Mouse (Mus musculus) MEL (cell line): ENCODE data around the gene Dctn1. TPM values are rescaled to one million over a fixed set of nuclear protein-coding genes. Genes with fewer than 3 reads are reported as not detected.
A peak's percentile ranks its signal among the peaks of the same experiment; 100 is the strongest.

Source experiments
- DNase-seq: peaks from one replicate; pipeline ENCODE4 v3.0.0; 2011; ENCODE audit warnings: low read depth, low spot score
- H3K27ac ChIP-seq: 2 replicates; pipeline ENCODE4 v1.5.1; 2012; ENCODE audit warnings: low read depth, mild to moderate bottlenecking, control low read depth, low read length, moderate library complexity; ENCODE audit not compliant: control insufficient read depth
- H3K27me3 ChIP-seq, 2 experiments: fragments of 150-350 bp in 1 of 2; sonication (generic) in 1 of 2; 2 replicates each; pipeline ENCODE4 v1.6.1; 2012; ENCODE audit warnings: low read length in 2 of 2, mild to moderate bottlenecking in 2 of 2, improper control_type of control experiment in 1 of 2, moderate library complexity in 1 of 2; ENCODE audit not compliant: insufficient read depth in 2 of 2, control insufficient read depth in 1 of 2
- H3K36me3 ChIP-seq, 2 experiments: 2 replicates each; pipeline ENCODE4 v1.6.1; 2012 to 2014; ENCODE audit warnings: low read length in 2 of 2, improper control_type of control experiment in 1 of 2, inconsistent platforms in 1 of 2, mild to moderate bottlenecking in 1 of 2; ENCODE audit not compliant: insufficient read depth in 2 of 2, control insufficient read depth in 1 of 2
- H3K4me1 ChIP-seq, 2 experiments: fragments of 150-350 bp in 1 of 2; sonication (generic) in 1 of 2; 2 replicates each; pipeline ENCODE4 v1.6.1; 2012; ENCODE audit warnings: low read length in 2 of 2, improper control_type of control experiment in 1 of 2, mild to moderate bottlenecking in 1 of 2; ENCODE audit not compliant: insufficient read depth in 2 of 2, control insufficient read depth in 1 of 2
- H3K4me3 ChIP-seq, 2 experiments: fragments of 150-350 bp in 1 of 2; sonication (generic) in 1 of 2; 2 replicates each; pipeline ENCODE4 v1.5.1; 2012; ENCODE audit warnings: low read depth in 2 of 2, low read length in 2 of 2, mild to moderate bottlenecking in 2 of 2, moderate library complexity in 2 of 2, control low read depth in 1 of 2, improper control_type of control experiment in 1 of 2; ENCODE audit not compliant: control insufficient read depth in 1 of 2, insufficient read depth in 1 of 2
- H3K79me2 ChIP-seq: 2 replicates; pipeline ENCODE4 v1.6.1; 2012; ENCODE audit warnings: mild to moderate bottlenecking, low read length, moderate library complexity; ENCODE audit not compliant: control insufficient read depth, poor library complexity, insufficient read depth
- H3K9ac ChIP-seq: 2 replicates; pipeline ENCODE4 v1.6.1; 2012; ENCODE audit warnings: low read depth, mild to moderate bottlenecking, control low read depth, low read length, moderate library complexity; ENCODE audit not compliant: control insufficient read depth, poor library complexity, severe bottlenecking
- H3K9me3 ChIP-seq: fragments of 150-350 bp; sonication (generic); replicated peaks from 2 replicates; pipeline ENCODE4 v1.6.1; 2012; ENCODE audit warnings: mild to moderate bottlenecking, low read length, improper control_type of control experiment, moderate library complexity; ENCODE audit not compliant: insufficient read depth
- ELF1 ChIP-seq: IDR thresholded peaks from 2 replicates; pipeline ENCODE4 v1.6.1; 2014; ENCODE audit warnings: low read depth, mild to moderate bottlenecking, inconsistent platforms, low read length, improper control_type of control experiment, moderate library complexity
- GATA1 ChIP-seq: IDR thresholded peaks from 2 replicates; pipeline ENCODE4 v1.6.1; 2011; ENCODE audit warnings: low read depth, low read length, improper control_type of control experiment
- MAFK ChIP-seq: IDR thresholded peaks from 2 replicates; pipeline ENCODE4 v1.6.1; 2011; ENCODE audit warnings: low read depth, mild to moderate bottlenecking, low read length, improper control_type of control experiment, borderline replicate concordance
- MAX ChIP-seq: IDR thresholded peaks from 2 replicates; pipeline ENCODE4 v1.6.1; 2011; ENCODE audit warnings: low read length, improper control_type of control experiment
- MYB ChIP-seq: IDR thresholded peaks from 2 replicates; pipeline ENCODE4 v1.6.1; 2011; ENCODE audit warnings: mild to moderate bottlenecking, low read depth, low read length, improper control_type of control experiment
- MYC ChIP-seq: IDR thresholded peaks from 2 replicates; pipeline ENCODE4 v1.6.1; 2011; ENCODE audit warnings: low read depth, mild to moderate bottlenecking, low read length, improper control_type of control experiment, moderate library complexity
- POLR2A ChIP-seq, 2 experiments: IDR thresholded peaks; 2 replicates each; pipeline ENCODE4 v1.6.1; 2011 to 2012; ENCODE audit warnings: low read length in 2 of 2, mild to moderate bottlenecking in 2 of 2, control low read depth in 1 of 2, improper control_type of control experiment in 1 of 2, low read depth in 1 of 2, moderate library complexity in 1 of 2; ENCODE audit not compliant: control insufficient read depth in 1 of 2, insufficient read depth in 1 of 2, poor library complexity in 1 of 2
- POLR2AphosphoS5 ChIP-seq: IDR thresholded peaks from 2 replicates; pipeline ENCODE4 v1.6.1; 2012; ENCODE audit warnings: low read depth, borderline replicate concordance, mild to moderate bottlenecking, inconsistent platforms, low read length, moderate library complexity, mixed read lengths
- RAD21 ChIP-seq: IDR thresholded peaks from 2 replicates; pipeline ENCODE4 v1.6.1; 2011; ENCODE audit warnings: mild to moderate bottlenecking, low read depth, low read length, improper control_type of control experiment
- RCOR1 ChIP-seq: IDR thresholded peaks from 2 replicates; pipeline ENCODE4 v1.6.1; 2012; ENCODE audit warnings: low read depth, mild to moderate bottlenecking, inconsistent platforms, low read length, improper control_type of control experiment
- SIN3A ChIP-seq: IDR thresholded peaks from 2 replicates; pipeline ENCODE4 v1.6.1; 2012; ENCODE audit warnings: low read length, improper control_type of control experiment, inconsistent platforms
- TAL1 ChIP-seq: IDR thresholded peaks from 2 replicates; pipeline ENCODE4 v1.6.1; 2012; ENCODE audit warnings: mild to moderate bottlenecking, inconsistent platforms, low read length, moderate library complexity, mixed read lengths
- TBP ChIP-seq: IDR thresholded peaks from 2 replicates; pipeline ENCODE4 v1.8.0; 2011; ENCODE audit warnings: low read depth, low read length, improper control_type of control experiment
- TCF12 ChIP-seq: IDR thresholded peaks from 2 replicates; pipeline ENCODE4 v1.6.1; 2014; ENCODE audit warnings: low read depth, mild to moderate bottlenecking, inconsistent platforms, low read length, improper control_type of control experiment, moderate library complexity
- UBTF ChIP-seq: IDR thresholded peaks from 2 replicates; pipeline ENCODE4 v1.6.1; 2012; ENCODE audit warnings: low read depth, mild to moderate bottlenecking, inconsistent platforms, low read length, improper control_type of control experiment, moderate library complexity, borderline replicate concordance; ENCODE audit not compliant: insufficient read depth
- USF1 ChIP-seq: IDR thresholded peaks from 2 replicates; pipeline ENCODE4 v1.6.1; 2014; ENCODE audit warnings: low read depth, mild to moderate bottlenecking, inconsistent platforms, low read length, improper control_type of control experiment, moderate library complexity
- USF2 ChIP-seq, 2 experiments: IDR thresholded peaks; 2 replicates each; pipeline ENCODE4 v1.6.1; 2011 to 2012; ENCODE audit warnings: improper control_type of control experiment in 2 of 2, low read length in 2 of 2, borderline replicate concordance in 1 of 2, inconsistent platforms in 1 of 2, low read depth in 1 of 2, mild to moderate bottlenecking in 1 of 2; ENCODE audit not compliant: insufficient read depth in 1 of 2
- ZKSCAN1 ChIP-seq: IDR thresholded peaks from 2 replicates; pipeline ENCODE4 v1.6.1; 2012; ENCODE audit warnings: low read depth, mild to moderate bottlenecking, inconsistent platforms, low read length, improper control_type of control experiment, moderate library complexity
- ZMIZ1 ChIP-seq: IDR thresholded peaks from 2 replicates; pipeline ENCODE4 v1.6.1; 2012; ENCODE audit warnings: low read depth, mild to moderate bottlenecking, inconsistent platforms, low read length, improper control_type of control experiment, moderate library complexity
- ZNF384 ChIP-seq: IDR thresholded peaks from 2 replicates; pipeline ENCODE4 v1.6.1; 2012; ENCODE audit warnings: low read depth, mild to moderate bottlenecking, inconsistent platforms, low read length, improper control_type of control experiment
- polyA plus RNA-seq, 2 experiments: library from polyadenylated mRNA; stranded (reverse) in 1 of 2; unstranded in 1 of 2; fragments of >175 nt in 1 of 2; fragments of >200 nt in 1 of 2; gene quantifications; 2 replicates each; pipeline versions ENCODE4 v1.2.1 to v1.2.4; 2012; ENCODE audit warnings: low replicate concordance in 2 of 2, low read depth in 1 of 2; ENCODE audit not compliant: insufficient read length in 2 of 2, insufficient read depth in 1 of 2, missing spikeins in 1 of 2
- total RNA-seq: library from RNA; depleted of rRNA; stranded (reverse); fragments of 300-350 nt; gene quantifications from 2 replicates; pipeline ENCODE4 v1.2.3, GENCODE M21; 2012

Dctn1 gene
- total and polyA plus RNA-seq, 3 experiments, result 23.3 to 81.9 TPM; not detected in 1

DNA sequence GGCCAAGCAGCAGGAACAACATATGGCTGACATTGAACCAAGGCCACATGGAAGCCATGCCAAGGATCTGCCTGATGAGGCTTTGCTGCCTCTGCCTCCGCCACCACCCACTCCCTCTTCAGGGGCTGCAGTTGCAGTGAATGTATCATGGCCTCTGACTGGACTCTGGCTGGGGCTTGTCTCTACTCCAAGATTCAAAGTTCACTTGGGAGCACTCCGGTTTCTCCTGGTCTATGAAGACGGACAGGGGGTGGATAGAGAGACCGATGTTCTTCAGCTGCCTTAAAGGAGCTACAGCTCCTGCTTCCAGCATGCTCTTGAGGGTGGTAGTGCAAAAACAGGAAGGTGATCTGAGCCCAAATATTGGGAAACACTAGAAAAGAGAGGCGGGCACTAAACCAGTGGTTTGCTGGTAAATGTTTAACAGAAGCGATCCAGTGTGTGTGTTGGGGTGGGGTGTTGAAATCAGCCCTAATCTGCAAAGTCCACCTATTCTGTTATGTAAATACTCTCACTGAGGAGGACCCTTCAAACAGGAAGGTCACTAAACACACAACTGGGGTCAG lies 34.2 kb upstream of the Dctn1 start:
- H3K4me3 ChIP-seq, result no peak overlapping the region
- no peaks in the 10 kb centered on the region; a peak in 1 of 4 replicates for H3K36me3 ChIP-seq
- no peak overlapping the region for H3K9ac ChIP-seq
- no peaks in the 10 kb centered on the region for H3K79me2 ChIP-seq
- no peak for TF ChIP-seq UBTF
- TF ChIP-seq TCF12, result no peak
- TF ChIP-seq ZMIZ1, result no peak
- TF ChIP-seq TAL1, result no peak
- no peak for TF ChIP-seq ZKSCAN1
- TF ChIP-seq ELF1, result no peak
- TF ChIP-seq MAX, result no peak
- TF ChIP-seq MAFK, result no peak
- TF ChIP-seq GATA1, result no peak
- no peak for TF ChIP-seq RAD21
- no peak for TF ChIP-seq POLR2AphosphoS5
- no peak for TF ChIP-seq USF2 (IDR thresholded peaks at IDR 0.05; ENCODE audit: borderline replicate concordance in 1 of 2, insufficient read depth in 1 of 2, low read depth in 1 of 2, low read length in 2 of 2)
- TF ChIP-seq USF1, result no peak
- H3K4me1 ChIP-seq, result peaks cover 0 to 13% of the 10 kb centered on the region in 2 experiments; a peak in 3 of 4 replicates
- no peak overlapping the region for H3K27ac ChIP-seq
- DNase-seq, result no peak
- H3K9me3 ChIP-seq, result no peaks in the 10 kb centered on the region
- no peaks in the 10 kb centered on the region for H3K27me3 ChIP-seq

DNA sequence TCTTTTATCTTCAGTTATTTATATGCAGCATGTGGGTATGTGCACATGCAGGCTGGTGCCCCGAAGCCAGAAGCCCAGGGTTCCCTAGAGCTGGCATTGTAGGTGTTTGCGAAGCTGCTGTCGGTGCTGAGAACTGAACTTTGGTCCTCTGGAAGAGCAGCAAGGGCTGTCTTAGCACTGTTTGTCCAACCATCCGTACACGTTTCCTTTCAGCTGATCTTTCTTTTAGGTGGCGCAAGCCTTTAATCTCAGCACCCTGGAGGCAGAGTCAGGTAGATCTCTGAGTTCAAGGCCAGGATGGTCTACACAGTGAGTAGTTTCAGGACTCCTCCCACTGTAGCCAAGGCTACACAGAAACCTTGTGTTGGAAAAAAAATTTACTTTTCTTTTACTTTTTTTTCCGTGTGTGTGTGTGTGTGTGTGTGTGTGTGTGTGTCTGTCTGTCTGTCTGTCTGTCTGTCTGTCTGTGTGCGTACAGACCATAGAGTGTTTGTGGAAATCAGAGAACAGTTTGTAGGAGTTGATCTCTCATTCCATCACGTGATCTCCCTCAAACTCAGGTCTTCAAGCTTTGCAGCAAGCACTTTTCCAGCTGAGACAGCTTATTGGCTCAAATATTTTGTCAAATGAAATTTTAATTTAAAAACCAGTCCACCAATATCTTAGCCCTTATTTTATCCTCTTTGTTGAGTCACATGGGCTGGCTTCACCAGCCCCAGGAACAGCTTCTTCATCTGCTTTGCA lies 33.4 kb upstream of the Dctn1 start:
- Histone ChIP-seq H3K79me2 (peaks cover 6% of the 10 kb centered on the region; the same call in 1 of the 2 replicates), H3K36me3 (no peaks in the 10 kb centered on the region; a peak in 1 of 4 replicates), H3K9ac (no peak overlapping the region), H3K27ac (no peak overlapping the region), H3K9me3 (no peaks in the 10 kb centered on the region), H3K4me3 (no peak overlapping the region), H3K27me3 (no peaks in the 10 kb centered on the region), H3K4me1 (peaks cover 0 to 14% of the 10 kb centered on the region in 2 experiments; a peak in 3 of 4 replicates)
- DNase-seq, result no peak
- TF ChIP-seq USF1, result 0 out of 2 replicates have a peak, but pooled peaks have one; percentile 30
- TF ChIP-seq MYC, result no peak
- TF ChIP-seq MYB, result no peak
- no peak for TF ChIP-seq MAX
- TF ChIP-seq ZNF384, result peak; percentile 57
- no peak for TF ChIP-seq TBP
- TF ChIP-seq SIN3A, result no peak
- TF ChIP-seq RCOR1, result no peak
- no peak for TF ChIP-seq POLR2A (IDR thresholded peaks at IDR 0.05; ENCODE audit: control insufficient read depth in 1 of 2, insufficient read depth in 1 of 2, low read depth in 1 of 2, low read length in 2 of 2, poor library complexity in 1 of 2)
